Mouse (Mus musculus) liver (tissue): ENCODE measurements around the gene Tppp3.

Experiments used
- DNase-seq: peaks from one replicate; pipeline ENCODE4 v3.0.0-alpha.2; 2020; ENCODE audit warnings: mixed read lengths

The Tppp3 gene

DNA sequence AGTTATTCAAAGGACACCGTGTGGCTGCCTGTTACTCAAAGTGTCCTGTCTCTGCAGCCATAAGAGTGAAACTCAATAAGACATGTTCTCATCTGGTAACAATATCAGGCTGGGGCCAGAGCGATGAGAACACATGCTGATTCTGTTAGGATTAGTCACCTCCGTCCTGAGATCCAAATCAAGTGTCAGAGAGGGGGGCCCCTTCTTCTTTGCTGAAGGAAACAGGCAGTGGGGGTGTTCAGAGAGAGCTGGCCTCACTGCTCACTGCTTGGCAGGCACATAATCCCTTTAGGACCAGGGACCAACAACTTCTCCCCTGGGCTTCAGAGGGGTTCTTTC is 12.7 kb upstream of the Tppp3 start:
- no peak for DNase-seq

DNA sequence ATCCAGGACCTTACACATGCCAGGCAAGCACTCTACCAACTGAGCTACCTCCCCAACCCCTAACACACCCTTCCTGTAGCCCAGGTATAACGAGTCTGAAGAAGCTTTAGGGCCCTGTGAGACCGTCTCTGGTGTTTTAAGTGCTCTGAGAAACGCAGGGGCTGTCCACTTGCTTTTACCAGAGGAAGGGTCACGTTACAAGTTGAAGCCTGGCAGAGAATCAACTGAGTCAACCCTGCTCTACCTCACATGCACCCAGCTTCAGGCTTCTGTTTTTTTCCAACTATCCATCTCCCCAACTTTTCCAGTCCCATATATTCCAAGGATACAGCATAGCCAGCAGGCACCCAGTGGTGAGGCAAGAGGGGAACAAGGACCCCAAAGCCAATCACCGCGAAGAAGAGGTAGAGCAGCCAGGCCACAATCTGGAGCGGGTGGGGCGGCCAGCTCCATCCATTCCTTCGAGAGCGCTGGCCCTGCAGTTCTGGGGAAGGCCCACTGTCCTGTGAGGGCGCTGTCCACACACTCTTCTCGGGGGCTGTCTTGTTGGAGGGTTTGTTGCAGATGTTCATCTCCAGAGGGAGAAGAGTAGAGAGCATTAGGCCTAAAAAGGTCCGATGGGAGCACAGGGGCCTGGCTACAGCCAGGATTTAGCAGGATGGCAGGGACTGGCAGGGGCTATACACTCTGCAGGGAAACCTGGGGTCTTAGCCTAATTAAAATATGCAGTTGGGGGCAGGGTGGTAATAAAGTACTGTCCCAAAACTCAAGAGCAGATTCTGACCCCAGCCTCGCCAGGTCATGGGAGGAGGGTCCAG is 12.1 kb upstream of the Tppp3 start:
- DNase-seq, result peak; percentile 44

DNA sequence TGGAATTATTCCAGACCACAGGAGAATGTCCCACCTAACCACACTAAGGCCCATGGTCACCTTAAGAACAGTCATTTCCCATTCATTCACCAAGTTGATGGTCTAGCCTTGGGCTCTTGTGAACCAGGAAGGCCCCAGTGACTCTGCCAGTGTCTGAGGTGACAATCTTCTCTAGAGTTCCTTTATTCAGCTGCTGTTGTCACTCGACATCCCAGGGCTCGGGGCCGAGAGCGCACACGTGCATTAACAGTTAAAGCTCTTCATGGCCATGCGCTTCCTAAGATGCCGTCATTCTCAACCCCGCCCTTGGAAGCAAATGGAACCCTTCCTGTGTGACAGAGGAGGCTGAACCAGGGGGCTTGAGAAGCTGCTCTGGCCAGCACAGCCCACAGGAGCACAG is 10.8 kb upstream of the Tppp3 start:
- no peak for DNase-seq

- DNase-seq, result peak; percentile 61
Measured at GRCm38 (mm10) chr8:105481453-105481852, 10.1 kb upstream of the Tppp3 start.

- DNase-seq, result no peak
Measured at GRCm38 (mm10) chr8:105481013-105481412, 9.7 kb upstream of the Tppp3 start.

- no peak for DNase-seq
Measured at GRCm38 (mm10) chr8:105477792-105478191, 6.5 kb upstream of the Tppp3 start.

GRCm38 (mm10) chr8:105476628-105477413 is 5.5 kb upstream of the Tppp3 start:
- DNase-seq, result peak; percentile 70

- no peak for DNase-seq
Measured at GRCm38 (mm10) chr8:105476161-105476560, 4.8 kb upstream of the Tppp3 start.

DNA sequence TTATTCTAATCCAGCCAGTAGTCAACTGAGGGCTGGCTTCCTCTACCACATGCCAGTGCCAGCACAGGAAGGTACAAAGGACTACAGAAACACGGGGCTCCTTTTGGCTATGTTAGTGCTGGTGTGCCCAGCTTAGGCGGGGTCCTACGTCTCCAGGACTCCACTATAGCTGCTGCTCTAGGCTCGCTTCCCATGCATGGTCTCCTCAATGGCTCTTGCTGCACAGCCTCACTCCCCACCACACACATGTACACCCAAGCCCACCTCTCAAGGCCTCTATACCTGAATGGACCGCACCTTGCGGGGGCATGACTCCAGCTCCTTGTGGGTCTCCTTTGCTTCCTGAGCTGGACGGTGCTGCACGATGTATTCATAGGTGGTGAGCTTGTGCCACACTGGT is 4.4 kb upstream of the Tppp3 start:
- no peak for DNase-seq

GRCm38 (mm10) chr8:105475254-105475653 is 3.9 kb upstream of the Tppp3 start:
- DNase-seq, result no peak

DNA sequence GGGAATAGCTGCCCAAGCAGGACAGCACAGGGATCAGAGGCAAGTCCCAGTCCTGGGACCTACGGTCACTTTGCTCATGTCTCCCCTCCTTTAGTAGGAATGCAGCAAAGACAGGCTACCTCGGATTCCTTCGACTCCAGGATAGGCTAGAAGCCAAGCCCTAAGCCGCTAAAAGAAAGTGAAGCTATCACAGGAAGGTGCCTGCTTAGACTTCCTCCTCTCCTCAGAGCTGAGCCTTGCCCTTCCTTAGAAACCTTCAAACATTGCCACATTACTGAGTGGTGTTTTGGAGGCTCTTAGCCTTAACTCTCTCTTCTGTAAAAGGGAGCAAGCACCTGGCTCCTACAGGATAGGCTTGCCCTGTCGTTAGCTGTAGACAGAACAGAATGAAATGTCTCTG is 3.4 kb upstream of the Tppp3 start:
- DNase-seq, result no peak

GRCm38 (mm10) chr8:105473816-105474606 is 2.7 kb upstream of the Tppp3 start:
- DNase-seq, result peak; percentile 50

GRCm38 (mm10) chr8:105472983-105473382 is 1.7 kb upstream of the Tppp3 start:
- no peak for DNase-seq

DNA sequence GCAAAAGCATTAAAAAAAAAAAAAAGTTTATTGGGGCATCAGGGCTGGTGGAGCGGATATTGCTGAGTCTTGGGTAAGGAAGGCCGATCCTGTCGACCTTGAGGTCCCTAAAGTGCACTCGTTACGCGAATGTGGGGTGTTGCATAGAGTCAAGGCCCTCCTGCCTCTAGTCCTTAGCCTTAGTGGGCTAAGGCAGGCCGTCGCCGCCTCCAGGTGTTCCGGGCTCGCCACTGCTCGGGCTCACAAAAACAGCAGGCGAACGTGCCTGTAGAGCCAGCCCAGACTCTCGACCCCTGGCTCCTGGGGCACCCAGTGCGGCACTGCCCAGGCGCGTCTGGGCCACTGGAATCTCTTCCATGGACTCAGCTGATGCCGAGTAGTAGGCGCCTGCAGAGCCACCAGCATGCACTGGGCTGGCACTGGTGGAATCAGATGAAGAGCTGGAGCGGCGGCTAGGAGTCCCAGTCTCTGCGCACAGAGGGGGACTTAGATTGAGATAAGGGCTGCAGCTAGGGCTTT is 1.1 kb upstream of the Tppp3 start:
- DNase-seq, result no peak

- DNase-seq, result no peak
Measured at GRCm38 (mm10) chr8:105470681-105471313, 529 bp downstream of the Tppp3 start.

- no peak for DNase-seq
Measured at GRCm38 (mm10) chr8:105470262-105470661, 1.1 kb downstream of the Tppp3 start.

DNA sequence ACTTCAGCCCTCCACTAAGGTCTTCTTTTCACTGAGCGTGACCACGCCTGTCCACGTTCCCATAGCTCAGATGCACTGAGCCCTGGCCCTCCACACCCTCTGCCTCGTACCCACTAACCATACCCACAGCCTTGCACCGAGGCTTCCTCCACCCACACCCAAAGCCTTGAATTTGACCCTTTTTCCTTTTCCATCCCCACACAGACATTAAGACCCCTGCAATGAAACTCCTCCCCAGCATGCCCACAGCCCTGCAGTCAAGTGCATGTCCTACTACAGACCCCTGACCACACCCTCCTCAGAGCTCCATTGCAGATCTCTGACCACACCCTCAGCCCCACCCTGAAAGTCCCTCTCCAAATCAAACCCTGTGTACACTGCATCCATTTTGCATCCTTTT is 1.5 kb downstream of the Tppp3 start:
- no peak for DNase-seq

DNA sequence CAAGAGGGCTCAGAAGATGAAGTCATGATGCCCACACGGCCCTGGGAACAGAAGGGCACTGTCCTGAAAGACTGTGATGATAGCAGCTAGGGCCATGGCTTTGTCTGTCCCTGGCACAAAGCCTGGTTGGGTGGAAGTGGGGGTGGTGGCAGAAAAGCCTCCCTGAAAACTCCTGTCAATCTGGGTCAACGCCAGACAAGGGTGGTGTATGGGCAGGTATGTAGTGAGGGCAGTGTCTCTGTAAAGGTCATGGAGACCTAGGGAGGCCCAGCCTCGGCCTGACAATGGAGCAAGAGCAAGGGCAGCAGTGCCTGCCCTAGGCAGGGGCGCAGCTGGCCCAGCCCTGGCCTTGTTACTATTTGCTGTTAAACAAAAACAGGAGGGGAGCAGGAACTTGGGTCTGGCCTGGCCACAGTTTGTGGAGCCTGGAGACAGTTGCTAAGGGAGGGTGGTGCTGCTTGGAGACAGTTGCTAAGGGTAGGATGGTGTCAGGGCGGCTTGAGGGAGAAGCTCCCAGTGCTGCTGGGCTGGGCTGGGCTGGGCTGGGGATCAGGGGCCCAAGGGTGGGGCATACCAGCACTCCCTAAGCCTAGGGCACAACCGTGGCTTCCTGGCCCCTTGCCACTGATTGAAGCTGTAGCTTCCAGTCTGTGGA is 2.2 kb downstream of the Tppp3 start:
- DNase-seq, result peak; percentile 53

GRCm38 (mm10) chr8:105468002-105468720 is 3.2 kb downstream of the Tppp3 start:
- no peak for DNase-seq

DNA sequence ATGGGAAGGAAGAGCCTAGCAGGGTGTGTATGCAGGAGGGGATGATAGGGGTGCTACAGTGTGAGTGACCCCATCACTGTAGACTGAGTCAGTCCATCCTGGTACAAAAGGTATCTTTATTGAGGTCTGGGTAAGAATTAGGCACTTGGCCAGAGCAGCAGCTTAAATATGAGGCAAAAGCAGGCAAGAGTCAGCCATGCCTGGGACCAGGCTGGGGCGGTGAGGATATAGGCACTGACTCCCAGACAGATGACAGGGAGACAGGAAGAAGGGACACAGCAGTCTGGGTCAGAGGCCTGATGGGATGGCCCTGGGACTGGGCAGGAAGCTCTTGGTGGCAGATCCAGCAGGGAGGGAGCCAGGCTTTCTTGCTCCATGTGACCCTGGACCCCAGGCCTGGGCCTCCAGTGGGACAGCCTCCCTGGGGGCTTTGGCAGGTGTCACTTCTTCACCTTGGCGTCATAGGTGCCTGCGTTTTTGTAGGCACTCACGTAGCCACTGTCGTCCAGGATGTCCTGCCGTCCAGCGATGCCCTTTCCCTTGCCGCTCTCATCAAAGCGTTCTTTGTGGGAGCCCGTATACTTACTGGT is 3.8 kb downstream of the Tppp3 start:
- no peak for DNase-seq

GRCm38 (mm10) chr8:105466700-105467291 is 4.5 kb downstream of the Tppp3 start:
- no peak for DNase-seq
